Mouse (Mus musculus): ENCODE measurements around the gene Hoxd8. TPM values are rescaled to one million over a fixed set of nuclear protein-coding genes. Genes with fewer than 3 reads are reported as not detected.

The Hoxd8 gene
- total RNA-seq, 1 experiment: 1.2 TPM

- Histone ChIP-seq H3K27ac (ENCODE audit: insufficient read depth, low read depth, low read length, poor library complexity, severe bottlenecking) (no peak overlapping the region), H3K4me3 (ENCODE audit: insufficient read depth in 1 of 2, low read depth in 1 of 2, low read length in 2 of 2, poor library complexity in 1 of 2, severe bottlenecking in 1 of 2) (peak overlapping the region; percentile 29 to 36; a peak in 3 of 4 replicates), H3K9me3 (ENCODE audit: control insufficient read depth, insufficient read depth, low read depth, low read length) (no peaks in the 10 kb centered on the region), H3K36me3 (ENCODE audit: control insufficient read depth, insufficient read depth, low read length, poor library complexity, severe bottlenecking) (no peaks in the 10 kb centered on the region), H3K9ac (ENCODE audit: insufficient read depth, low read depth, low read length, poor library complexity, severe bottlenecking) (no peak overlapping the region), H3K4me1 (ENCODE audit: control insufficient read depth in 2 of 2, insufficient read depth in 2 of 2, low read length in 2 of 2, poor library complexity in 1 of 2) (peaks cover 0 to 7% of the 10 kb centered on the region in 2 experiments; a peak in 2 of 4 replicates)
- in situ Hi-C loops (cut with MboI; ENCODE audit: low sequenced_read_pairs in 2 of 2, unreplicated experiment in 2 of 2): loop anchor here in 1 of 2 experiments (10.0 kb wide), 1 partner anchor 65 kb away; no protein-coding TSS in a partner anchor
- no peak for TF ChIP-seq HCFC1 (IDR thresholded peaks at IDR 0.05; ENCODE audit: borderline replicate concordance, insufficient read depth, low read length)
- no peak for TF ChIP-seq ZC3H11A (IDR thresholded peaks at IDR 0.05; ENCODE audit: borderline replicate concordance, low read depth, low read length)
- TF ChIP-seq ZNF384 (IDR thresholded peaks at IDR 0.05; ENCODE audit: low read depth, low read length): no peak
- TF ChIP-seq CHD2 (IDR thresholded peaks at IDR 0.05; ENCODE audit: low read depth, low read length): no peak
- no peak for TF ChIP-seq MAFK (IDR thresholded peaks at IDR 0.05; ENCODE audit: insufficient read depth, low read depth, low read length)
- no peak for DNase-seq (ENCODE audit: low read depth, low spot score)
Measured at GRCm38 (mm10) chr2:74749337-74750121, 45.1 kb downstream of the Hoxd8 start.

GRCm38 (mm10) chr2:74750731-74751250 lies 46.4 kb downstream of the Hoxd8 start:
- in situ Hi-C loops (cut with MboI; ENCODE audit: low sequenced_read_pairs in 2 of 2, unreplicated experiment in 2 of 2): no loop called here

GRCm38 (mm10) chr2:74751861-74752260 lies 47.4 kb downstream of the Hoxd8 start:
- H3K4me1 ChIP-seq (ENCODE audit: control insufficient read depth in 2 of 2, insufficient read depth in 2 of 2, low read length in 2 of 2, poor library complexity in 1 of 2): peaks cover 0 to 3% of the 10 kb centered on the region in 2 experiments; a peak in 2 of 4 replicates
- no peak overlapping the region for H3K4me3 ChIP-seq (ENCODE audit: insufficient read depth in 1 of 2, low read depth in 1 of 2, low read length in 2 of 2, poor library complexity in 1 of 2, severe bottlenecking in 1 of 2)
- no peaks in the 10 kb centered on the region for H3K9me3 ChIP-seq (ENCODE audit: control insufficient read depth, insufficient read depth, low read depth, low read length)
- no peak overlapping the region for H3K9ac ChIP-seq (ENCODE audit: insufficient read depth, low read depth, low read length, poor library complexity, severe bottlenecking)
- H3K36me3 ChIP-seq (ENCODE audit: control insufficient read depth, insufficient read depth, low read length, poor library complexity, severe bottlenecking): no peaks in the 10 kb centered on the region
- in situ Hi-C loops (cut with MboI; ENCODE audit: low sequenced_read_pairs in 2 of 2, unreplicated experiment in 2 of 2): no loop called here
- DNase-seq (ENCODE audit: low read depth, low spot score): no peak
- no peak overlapping the region for H3K27ac ChIP-seq (ENCODE audit: insufficient read depth, low read depth, low read length, poor library complexity, severe bottlenecking)
- no peak for TF ChIP-seq MAFK (IDR thresholded peaks at IDR 0.05; ENCODE audit: insufficient read depth, low read depth, low read length)
- TF ChIP-seq HCFC1 (IDR thresholded peaks at IDR 0.05; ENCODE audit: borderline replicate concordance, insufficient read depth, low read length): no peak
- no peak for TF ChIP-seq CHD2 (IDR thresholded peaks at IDR 0.05; ENCODE audit: low read depth, low read length)
- TF ChIP-seq ZC3H11A (IDR thresholded peaks at IDR 0.05; ENCODE audit: borderline replicate concordance, low read depth, low read length): no peak
- no peak for TF ChIP-seq ZNF384 (IDR thresholded peaks at IDR 0.05; ENCODE audit: low read depth, low read length)

More at GRCm38 (mm10) chr2:74750731-74751250, 46.4 kb downstream of the Hoxd8 start:
- TF ChIP-seq CHD2 (IDR thresholded peaks at IDR 0.05; ENCODE audit: low read depth, low read length) (no peak), ZC3H11A (IDR thresholded peaks at IDR 0.05; ENCODE audit: borderline replicate concordance, low read depth, low read length) (no peak), MAFK (IDR thresholded peaks at IDR 0.05; ENCODE audit: insufficient read depth, low read depth, low read length) (no peak), ZNF384 (IDR thresholded peaks at IDR 0.05; ENCODE audit: low read depth, low read length) (no peak), HCFC1 (IDR thresholded peaks at IDR 0.05; ENCODE audit: borderline replicate concordance, insufficient read depth, low read length) (no peak)
- DNase-seq (ENCODE audit: low read depth, low spot score): no peak
- peaks cover 0 to 7% of the 10 kb centered on the region in 2 experiments; a peak in 2 of 4 replicates for H3K4me1 ChIP-seq (ENCODE audit: control insufficient read depth in 2 of 2, insufficient read depth in 2 of 2, low read length in 2 of 2, poor library complexity in 1 of 2)
- no peak overlapping the region for H3K27ac ChIP-seq (ENCODE audit: insufficient read depth, low read depth, low read length, poor library complexity, severe bottlenecking)
- H3K9me3 ChIP-seq (ENCODE audit: control insufficient read depth, insufficient read depth, low read depth, low read length): no peaks in the 10 kb centered on the region
- H3K9ac ChIP-seq (ENCODE audit: insufficient read depth, low read depth, low read length, poor library complexity, severe bottlenecking): no peak overlapping the region
- H3K4me3 ChIP-seq (ENCODE audit: insufficient read depth in 1 of 2, low read depth in 1 of 2, low read length in 2 of 2, poor library complexity in 1 of 2, severe bottlenecking in 1 of 2): no peak overlapping the region
- H3K36me3 ChIP-seq (ENCODE audit: control insufficient read depth, insufficient read depth, low read length, poor library complexity, severe bottlenecking): no peaks in the 10 kb centered on the region

DNA sequence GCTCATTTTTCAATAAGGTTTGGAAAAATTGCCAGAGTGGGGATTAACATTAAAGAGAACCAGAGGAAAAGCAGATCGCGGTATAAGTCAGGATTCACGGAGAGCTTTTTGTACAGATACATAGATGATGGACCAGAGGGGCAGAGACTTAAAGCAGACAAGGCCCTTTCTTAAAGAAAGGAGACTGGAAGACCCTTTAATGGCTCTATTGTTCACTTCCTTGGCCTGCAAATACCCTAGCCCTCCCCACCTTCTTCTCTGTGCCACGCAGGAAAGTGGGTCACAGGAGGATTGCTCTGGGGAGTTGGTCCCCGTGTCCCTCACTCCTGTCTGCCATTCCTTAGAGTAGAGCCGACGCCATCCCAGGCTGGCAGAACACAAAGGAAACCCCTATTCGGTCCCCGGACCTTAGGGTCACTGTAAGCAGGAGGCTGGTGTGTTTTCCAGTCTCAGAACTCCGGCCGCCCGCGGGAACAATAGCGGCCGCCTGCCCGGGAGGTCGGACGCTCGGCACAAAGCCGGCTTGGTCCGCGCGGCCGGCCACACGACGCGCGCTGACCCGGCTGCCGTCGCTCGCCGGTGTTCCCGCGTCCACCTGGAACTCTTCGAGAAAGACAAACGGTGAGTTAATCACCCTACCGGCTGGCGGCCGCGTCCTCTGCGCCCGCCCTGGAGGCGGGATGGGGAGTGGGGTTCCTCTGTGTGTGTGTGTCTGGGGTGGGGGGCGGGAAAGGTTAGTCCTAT lies 48.2 kb downstream of the Hoxd8 start:
- no peak overlapping the region for H3K9ac ChIP-seq (ENCODE audit: insufficient read depth, low read depth, low read length, poor library complexity, severe bottlenecking)
- in situ Hi-C loops (cut with MboI; ENCODE audit: low sequenced_read_pairs in 2 of 2, unreplicated experiment in 2 of 2): no loop called here
- no peaks in the 10 kb centered on the region for H3K36me3 ChIP-seq (ENCODE audit: control insufficient read depth, insufficient read depth, low read length, poor library complexity, severe bottlenecking)
- H3K9me3 ChIP-seq (ENCODE audit: control insufficient read depth, insufficient read depth, low read depth, low read length): no peaks in the 10 kb centered on the region
- no peak overlapping the region for H3K27ac ChIP-seq (ENCODE audit: insufficient read depth, low read depth, low read length, poor library complexity, severe bottlenecking)
- peaks cover 0 to 3% of the 10 kb centered on the region in 2 experiments; a peak in 2 of 4 replicates for H3K4me1 ChIP-seq (ENCODE audit: control insufficient read depth in 2 of 2, insufficient read depth in 2 of 2, low read length in 2 of 2, poor library complexity in 1 of 2)
- peak overlapping the region; percentile 2 to 38; a peak in 3 of 4 replicates for H3K4me3 ChIP-seq (ENCODE audit: insufficient read depth in 1 of 2, low read depth in 1 of 2, low read length in 2 of 2, poor library complexity in 1 of 2, severe bottlenecking in 1 of 2)
- TF ChIP-seq CHD2 (IDR thresholded peaks at IDR 0.05; ENCODE audit: low read depth, low read length): no peak
- TF ChIP-seq MAFK (IDR thresholded peaks at IDR 0.05; ENCODE audit: insufficient read depth, low read depth, low read length): no peak
- no peak for TF ChIP-seq ZC3H11A (IDR thresholded peaks at IDR 0.05; ENCODE audit: borderline replicate concordance, low read depth, low read length)
- no peak for TF ChIP-seq HCFC1 (IDR thresholded peaks at IDR 0.05; ENCODE audit: borderline replicate concordance, insufficient read depth, low read length)
- TF ChIP-seq ZNF384 (IDR thresholded peaks at IDR 0.05; ENCODE audit: low read depth, low read length): no peak
- DNase-seq (ENCODE audit: low read depth, low spot score): no peak

All from ES-E14 (cell line).